Mouse (Mus musculus) layer of hippocampus, postnatal 36 days (tissue): ENCODE data around the gene Ypel3. TPM values are rescaled to one million over a fixed set of nuclear protein-coding genes. Genes with fewer than 3 reads are reported as not detected.
"Not testable (repeated sequence)": the region's sequence is repeated elsewhere in the genome, so short reads cannot be mapped to it uniquely, and the experiment has no call there.

Experiments used
- DNase-seq, 2 experiments: peaks; one replicate each; pipeline ENCODE4 v3.0.0; 2022
- total RNA-seq, 2 experiments: library from RNA; stranded (reverse); gene quantifications; 2 replicates each; pipeline ENCODE4 v1.2.3; 2021

The Ypel3 gene
- 100 to 1,000 TPM; 278 to 291 TPM for total RNA-seq

DNA sequence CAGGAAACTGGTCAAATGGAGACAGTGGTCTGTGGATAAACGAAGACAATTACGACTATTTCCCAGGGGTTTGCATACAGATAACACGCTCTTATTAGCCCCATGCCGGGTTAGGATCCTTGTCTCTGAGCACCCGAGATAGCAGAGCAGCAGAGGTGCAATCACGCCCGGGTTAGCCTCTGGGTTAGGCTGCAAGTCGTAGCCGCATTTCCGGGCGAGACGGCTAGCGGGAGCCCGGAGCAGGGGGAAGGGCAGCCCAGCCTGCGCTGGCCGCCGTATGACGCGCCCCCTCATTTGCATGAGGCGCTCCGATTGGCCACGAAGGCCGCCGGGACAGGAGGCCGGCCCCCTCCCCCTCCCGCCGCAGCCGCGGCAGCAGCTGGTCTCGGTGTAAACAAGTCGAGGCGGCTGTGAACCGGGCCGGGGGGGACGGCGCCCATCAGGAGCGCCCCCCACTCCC lies at the start of gene Ypel3:
Gene Ypel3, plus strand, starts transcription at position 358 of the 460 bp plus-strand sequence.
- peak; percentile 95 for DNase-seq

DNA sequence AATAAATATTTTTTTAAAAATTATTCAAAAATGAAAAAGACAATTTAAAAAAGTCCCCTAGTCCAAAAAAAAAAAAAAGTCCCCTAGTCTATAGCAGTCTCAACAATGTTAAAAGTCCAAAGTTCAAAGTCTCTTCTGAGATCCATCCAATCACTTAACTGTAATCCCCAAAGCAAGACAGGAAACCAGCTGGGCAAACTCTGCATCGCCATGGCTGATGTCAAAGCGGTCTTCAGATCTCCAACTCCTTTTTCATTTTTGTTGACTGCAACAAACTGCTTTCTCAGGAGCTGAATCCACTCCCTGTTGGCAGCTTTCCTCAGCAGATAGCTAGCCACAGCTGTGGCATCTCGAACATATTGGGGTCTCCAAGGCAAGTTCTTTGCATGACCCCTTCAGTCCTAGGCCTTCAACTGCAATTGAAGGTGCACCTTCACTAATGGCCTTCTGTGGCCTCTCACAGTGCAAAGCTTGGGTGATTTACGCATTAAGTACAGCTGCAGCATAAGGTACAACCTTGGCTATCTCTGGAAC lies 46.4 kb upstream of the Ypel3 start:
- not testable (repeated sequence) for DNase-seq

DNA sequence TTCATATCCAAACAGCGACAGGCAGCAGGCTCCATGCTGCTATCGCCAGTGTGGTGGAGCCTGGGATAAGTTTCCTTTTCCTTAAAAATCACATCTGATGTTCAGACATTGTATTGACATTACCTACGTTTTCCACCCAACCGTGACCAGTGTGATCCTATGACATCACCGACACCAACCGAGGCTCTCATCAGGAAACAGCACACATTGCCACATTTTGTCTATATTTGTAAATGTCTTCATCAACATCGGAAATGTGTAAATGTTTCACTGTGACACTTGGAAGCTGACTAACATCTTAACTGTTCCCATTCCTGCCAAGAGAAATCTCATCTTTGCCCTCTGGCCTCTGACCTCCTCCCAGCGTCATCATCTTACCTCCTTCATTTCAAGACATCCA lies 40.6 kb upstream of the Ypel3 start:
- DNase-seq = no peak

DNA sequence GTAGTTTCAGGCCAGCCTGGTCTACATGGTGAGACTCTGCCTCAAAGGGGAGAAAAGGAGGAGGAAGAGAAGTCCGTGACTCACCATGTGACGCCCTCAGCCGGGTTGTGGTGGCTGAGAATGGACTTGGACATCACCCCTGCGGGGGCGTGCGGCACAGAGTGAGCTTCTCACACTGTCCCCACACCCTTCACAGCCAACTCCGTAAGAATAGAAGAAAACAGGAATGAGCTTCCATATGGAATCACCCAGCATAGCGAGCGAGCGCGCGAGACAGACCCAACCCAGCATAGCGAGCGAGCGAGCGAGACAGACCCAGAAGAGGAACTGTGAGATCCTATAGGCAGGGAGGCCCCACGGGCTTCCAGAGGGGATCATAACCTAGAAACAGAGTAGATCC lies 37.2 kb upstream of the Ypel3 start:
- no peak for DNase-seq

DNA sequence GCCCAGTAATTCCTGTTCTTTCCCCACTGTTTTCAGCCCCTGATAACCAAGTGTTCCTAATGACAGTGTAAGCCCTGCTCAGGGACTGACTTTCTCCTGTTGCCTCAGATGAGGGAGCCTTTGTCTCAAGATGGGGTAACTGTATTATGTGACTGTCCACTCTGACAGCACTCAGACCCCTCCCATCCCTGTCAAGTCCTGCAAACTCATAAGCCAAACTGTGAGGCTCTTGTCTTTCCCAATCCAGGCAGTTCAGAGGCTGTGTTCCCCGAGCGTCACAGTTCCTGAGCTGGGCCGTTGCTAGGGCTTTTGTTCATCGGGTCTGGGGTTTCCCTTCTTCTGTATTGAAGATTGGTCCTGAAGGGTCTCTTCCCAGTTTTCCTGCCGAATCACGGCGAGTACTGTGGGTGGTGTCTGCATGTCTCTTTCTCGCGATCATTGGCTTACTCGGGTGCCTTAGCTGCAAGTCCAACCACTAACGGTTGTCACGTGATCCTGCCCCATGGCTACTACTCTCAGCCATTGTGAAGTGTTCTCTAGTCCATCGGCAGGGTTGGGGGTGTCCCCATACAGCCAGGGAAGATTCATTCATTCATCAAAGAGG lies 36.5 kb upstream of the Ypel3 start:
- DNase-seq = no peak

DNA sequence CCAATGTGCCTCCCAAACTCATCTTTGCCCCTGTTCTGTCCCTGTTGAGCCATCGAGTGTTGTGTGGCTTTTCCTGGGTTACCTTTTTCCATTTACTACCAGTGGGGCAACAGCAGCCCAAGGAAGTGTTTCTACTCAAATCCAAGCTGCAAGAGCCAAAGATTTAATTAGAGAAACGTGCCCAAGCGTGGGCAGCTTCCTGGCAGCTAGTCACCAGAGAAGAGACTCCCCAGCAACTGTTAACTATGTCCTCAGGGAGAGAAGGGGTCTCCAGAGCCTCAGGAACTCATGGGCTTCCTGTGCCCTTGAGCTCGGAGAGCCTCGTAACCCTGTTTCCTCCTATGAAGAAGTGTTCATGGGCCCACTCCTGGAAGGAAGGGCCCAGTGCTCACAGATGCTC lies 35.8 kb upstream of the Ypel3 start:
- no peak for DNase-seq

DNA sequence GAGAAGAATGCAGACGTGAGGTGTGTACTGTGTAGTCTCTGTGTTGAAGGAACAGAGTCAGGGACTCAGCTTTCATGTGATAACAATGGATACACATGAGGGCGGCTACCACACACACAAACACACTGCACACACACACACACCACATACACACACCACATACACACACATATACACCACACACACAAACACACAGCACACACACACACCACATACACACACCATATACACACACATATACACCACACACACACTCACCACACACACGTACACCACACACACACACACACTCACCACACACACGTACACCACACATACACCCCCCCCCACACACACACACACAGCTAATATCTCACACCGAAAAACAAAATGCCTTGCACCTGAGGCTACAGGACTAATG lies 35.3 kb upstream of the Ypel3 start:
- DNase-seq = no peak

DNA sequence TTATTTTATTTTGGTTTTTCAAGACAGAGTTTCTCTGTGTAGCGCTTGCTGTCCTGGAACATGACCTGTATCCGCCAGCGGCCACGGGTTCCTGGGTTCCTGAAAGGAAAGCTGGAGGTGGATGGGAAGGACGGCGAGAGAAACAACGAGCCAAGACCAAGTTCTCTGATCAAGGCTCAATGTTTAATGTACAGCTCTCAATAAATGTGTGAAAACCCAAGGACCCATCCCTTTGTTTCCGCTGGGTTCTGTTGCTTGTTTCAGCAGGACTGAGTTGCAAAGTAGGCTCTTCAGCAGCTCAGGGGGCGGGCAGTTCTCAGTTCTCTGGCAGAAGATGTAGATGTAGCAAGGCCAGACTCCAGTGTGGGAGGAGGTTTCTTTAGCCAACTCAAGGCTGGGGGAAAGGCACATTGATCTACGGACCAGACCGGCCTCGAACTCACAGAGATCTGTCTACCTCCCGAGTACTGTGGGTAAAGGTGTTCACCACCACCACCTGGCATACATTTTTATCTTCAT lies 34.7 kb upstream of the Ypel3 start:
- no peak for DNase-seq

DNA sequence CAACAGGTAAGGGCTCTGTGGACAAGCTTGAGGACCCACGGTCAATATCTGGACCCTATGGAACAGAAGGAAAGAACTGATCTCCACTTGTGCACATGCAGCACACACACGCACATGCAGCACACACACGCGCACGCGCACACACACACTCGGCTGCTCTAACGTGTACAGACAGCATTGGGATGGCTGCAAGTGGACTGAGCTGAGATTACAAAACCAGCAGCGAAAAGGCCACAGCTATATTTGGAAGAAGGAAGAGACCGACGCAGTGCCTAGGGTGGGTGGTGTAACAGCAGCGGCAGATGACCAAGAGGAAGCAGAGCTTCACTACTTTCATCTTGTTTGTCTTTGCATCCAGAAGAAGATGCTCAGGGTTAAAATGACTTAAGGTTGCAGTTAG lies 30.7 kb upstream of the Ypel3 start:
- no peak for DNase-seq

DNA sequence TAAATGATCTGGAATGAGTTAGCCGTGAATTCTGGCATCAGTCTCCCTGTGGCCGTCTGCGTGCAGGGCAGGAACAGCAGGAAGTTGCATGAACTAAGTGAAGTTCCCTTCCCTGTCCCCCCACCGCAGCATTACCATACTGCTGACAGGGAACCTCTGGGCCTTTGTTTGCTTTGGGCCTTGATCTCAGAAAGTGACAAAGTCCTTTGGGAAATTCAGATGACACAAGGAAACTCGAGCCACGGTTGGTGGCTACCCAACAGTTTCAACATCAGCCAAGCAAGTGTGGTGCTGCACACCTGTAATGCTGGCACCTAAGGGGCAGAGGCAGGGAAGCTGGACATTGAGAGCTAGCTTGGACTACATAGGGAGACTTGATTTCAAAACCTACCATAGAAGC lies 30.0 kb upstream of the Ypel3 start:
- no peak for DNase-seq

DNA sequence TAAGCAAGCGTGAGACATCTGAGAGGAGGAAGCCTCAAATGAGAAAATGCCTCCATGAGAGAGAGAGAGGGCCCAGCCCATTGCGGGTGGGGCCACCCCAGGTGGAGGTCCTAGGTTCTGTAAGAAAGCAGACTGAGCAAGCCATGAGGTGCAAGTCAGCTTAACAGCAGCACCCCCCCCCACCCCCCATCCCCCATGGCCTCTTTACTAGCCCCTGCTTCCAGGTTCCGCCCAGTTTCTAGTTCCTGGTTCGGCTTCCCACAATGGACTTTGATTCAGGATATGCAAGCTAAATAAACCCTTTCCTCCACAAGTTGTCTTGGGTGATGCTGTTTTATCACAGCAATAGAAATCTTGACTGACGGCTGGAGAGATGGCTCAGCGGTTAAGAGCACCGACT lies 27.9 kb upstream of the Ypel3 start:
- DNase-seq = no peak

DNA sequence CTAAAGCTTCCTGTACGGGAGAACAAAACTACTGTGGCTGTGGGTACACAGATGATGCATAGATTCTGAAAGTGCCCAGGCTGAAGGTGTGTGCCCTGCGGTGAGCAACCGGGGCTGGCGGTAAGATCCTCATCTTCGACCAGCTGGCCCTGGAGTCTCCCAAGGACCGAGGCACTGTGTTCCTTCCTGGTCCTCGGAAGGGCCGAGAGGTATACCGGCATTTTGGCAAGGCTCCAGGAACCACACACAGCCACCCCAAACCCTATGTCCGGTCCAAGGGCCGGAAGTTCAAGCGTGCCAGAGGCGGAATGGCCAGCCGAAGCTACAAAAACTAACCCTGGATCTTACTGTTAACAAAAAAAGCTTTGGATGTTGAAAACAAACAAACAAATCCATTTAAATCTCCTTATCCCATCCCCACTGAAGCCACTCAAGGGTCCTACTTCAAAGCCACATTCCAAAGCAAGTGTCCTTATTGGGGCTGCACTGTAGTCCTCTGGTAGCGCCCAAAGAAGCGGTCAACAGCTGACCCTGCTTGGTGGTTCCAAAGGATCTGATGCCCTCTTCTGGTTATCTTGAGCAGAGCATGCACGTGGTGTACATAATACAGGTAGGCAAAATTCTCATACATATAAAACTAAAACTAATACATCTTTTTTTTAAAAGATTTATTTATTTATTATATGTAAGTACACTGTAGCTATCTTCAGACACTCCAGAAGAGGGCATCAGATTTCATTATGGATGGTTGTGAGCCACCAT lies 27.0 kb upstream of the Ypel3 start:
- DNase-seq = no peak

DNA sequence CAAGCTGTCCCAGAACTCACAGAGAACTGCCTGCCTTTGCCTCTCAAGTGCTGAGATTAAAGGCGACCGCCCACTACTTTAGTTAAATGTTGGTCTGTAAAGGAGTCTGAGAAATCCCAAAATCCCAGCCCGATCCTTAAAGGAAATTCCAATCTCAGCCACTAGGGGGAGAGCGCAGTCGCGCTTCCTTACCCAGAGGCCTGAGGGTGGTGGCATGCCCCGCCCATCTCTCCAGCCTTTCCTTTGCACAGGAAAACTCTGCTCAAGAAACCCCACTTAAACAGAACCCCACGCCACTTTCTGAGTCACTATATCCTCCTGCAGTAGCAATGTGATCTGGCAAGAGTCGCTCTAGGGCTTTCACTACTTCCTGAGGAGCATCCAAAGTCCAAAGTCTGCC lies 21.9 kb upstream of the Ypel3 start:
- DNase-seq = peak; percentile 47 to 73

DNA sequence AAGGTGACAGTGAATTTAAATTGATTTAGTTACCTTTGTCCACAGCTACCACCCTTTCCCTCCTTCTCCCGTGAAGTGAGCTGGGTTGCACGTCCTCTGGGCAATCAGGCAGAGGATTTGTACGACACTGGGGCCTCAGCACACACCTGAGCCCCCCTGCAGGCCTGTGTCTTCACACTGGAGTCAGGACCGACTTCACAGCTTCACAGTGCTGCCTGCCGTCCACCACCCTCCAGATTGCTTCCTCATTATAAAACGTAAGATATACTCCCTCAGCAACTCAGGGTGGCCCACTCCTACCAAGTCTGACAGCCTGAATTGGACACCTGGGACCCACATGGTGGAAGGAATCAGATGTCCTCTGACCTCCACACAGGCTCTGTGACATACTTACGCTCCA lies 18.2 kb upstream of the Ypel3 start:
- no peak for DNase-seq

DNA sequence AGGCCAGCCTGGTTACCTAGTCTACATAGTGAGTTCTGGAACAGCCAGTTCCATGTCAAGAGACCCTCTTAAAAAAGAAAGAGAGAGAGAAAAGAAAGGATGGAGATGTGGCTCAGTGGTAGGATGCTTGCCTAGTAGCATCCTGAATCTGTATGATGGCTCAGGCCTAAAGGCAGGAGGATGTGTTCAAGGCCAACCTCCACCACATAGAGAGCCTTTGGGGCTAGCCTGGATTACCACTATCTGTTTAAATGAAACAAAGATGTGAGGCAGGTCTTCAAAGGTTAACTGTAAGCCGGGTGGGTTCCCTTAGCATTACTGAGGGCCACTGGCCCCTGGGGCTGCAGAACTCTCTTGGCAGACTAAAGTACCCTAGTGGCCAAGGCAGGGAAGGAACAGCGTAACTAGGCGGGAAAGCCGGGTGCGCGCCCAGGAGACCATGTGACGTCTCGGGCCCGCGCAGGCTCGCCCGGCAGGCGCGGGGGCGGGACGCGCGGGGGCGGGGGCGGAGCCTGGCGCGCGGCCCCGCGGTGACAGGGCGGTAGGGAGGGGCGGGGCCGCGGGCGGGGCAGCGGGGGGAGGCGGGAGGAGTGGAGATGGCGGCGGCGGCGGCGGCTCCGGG lies 17.6 kb upstream of the Ypel3 start, which contains the start of gene Mapk3:
Gene Mapk3, plus strand, starts transcription at position 552 of the 622 bp plus-strand sequence.
- DNase-seq = peak; percentile 83 to 84

DNA sequence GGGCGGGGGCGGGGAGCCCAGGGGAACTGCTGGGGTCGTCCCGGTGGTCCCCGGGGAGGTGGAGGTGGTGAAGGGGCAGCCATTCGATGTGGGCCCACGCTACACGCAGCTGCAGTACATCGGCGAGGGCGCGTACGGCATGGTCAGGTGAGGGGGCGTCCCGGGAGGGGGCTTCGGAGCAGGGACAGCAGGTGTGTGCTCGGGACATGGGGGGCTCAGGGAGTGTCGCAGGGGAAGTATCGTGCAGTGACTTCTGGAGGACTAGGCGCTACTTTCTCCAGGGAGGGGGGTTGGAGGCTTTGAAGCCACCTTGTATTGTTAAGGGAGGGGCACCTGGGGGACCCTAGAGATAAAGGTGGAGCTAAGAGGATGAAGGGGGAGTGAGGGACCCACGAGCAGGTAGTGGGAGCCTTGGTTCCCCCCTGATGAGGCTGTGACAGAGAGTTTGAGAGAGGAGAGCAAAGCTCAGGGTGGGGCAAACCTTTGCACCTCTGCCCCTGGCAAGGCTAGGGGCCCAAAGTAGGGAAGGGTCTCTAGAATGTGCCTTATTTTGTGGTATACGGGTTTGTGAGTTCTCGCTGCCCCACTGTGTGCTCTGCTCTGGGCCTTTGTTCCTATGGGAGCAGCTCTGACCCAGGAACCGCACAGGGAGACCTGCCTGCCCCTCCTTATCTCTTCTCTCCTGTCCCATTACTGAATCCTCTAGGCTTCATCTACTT lies 16.9 kb upstream of the Ypel3 start:
- DNase-seq = no peak

DNA sequence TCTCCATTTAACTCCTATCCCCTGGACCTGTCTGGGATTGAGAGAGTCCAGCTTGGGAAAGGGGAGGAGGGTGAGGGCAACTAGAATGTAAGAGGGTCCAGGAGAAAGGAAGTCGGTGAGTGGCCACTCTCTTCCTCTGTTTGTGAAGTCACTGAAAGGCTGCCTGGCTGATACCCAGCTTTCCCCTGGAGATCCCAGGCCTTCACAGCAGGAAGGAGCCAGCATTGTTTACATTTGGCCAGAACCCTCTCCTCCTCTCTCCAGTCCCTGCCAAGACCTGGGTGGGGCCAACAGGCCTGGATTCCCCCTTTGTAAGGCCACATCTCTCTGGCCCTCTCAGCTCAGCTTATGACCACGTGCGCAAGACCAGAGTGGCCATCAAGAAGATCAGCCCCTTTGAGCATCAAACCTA lies 16.4 kb upstream of the Ypel3 start:
- DNase-seq = peak in 1 of 2 experiments; percentile 32

DNA sequence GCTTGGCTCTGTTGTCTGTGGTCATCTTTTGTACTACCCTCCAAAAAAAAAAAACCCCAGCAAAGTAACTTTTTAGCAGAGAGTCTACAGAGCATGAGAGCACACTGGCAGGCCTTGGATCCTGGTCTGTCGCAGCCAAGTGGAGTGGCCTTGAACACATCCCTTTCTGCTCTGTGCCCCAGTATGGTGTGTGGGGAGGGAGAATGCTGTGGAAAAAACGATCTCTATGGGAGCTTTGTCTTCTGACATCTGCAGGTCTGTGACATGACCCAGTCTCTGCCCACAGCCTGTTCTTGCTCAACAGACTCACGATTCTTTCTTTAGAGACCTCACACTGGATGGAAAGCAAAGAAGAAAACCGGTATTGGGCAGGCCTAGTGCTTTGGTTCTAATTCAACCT lies 15.8 kb upstream of the Ypel3 start:
- DNase-seq = no peak

DNA sequence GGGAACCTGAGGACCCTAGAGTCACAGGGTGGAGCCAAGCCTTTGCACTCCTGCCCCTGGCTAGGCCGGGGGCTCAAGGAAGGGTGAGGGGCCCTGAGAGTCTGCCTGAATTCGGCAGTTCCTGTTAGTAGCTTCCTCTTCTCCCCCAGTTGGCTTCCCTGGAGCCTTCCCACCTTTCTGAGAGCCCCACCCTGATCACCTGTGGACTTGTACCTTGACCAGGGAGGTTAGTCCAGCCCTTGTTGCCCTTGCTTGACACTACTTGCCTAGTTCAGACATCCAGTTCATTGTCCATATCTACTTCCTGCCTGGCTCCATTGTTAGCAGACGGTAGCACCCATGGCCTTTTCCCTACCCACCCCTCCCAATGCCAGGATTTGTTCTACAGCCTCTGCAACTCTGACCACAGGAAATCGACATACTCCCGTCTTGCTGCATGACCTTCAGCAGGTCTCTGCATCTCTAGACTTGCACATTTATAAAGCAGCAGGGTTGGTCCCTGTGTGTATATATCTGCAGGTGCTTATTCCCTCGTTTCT lies 15.2 kb upstream of the Ypel3 start:
- no peak for DNase-seq

DNA sequence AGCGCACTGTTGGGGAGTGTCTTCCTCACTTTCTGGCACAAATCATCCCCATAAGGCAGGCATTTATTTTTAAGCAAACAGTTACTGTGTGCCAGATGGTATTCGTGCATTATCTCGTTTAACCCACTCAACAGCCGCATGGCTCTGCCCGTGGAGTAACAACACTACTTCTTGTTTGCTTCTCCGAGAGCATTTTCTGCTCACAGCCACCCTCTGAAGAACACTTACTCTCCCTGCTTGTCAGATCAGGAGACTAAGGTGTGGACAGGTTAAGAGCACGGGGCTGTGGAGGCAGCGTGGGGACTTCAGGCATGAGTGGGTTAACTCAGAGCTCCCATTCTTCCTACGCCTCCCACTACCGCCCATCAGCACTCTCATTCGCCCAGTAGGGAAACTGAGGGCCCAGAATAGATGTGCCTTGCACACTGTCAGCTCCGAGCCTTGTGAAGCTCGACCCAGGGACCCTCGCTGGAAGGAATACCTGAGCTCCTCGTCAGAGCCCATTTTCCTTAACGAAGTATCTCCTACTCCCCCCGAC lies 14.2 kb upstream of the Ypel3 start:
- DNase-seq = peak; percentile 65 to 68

DNA sequence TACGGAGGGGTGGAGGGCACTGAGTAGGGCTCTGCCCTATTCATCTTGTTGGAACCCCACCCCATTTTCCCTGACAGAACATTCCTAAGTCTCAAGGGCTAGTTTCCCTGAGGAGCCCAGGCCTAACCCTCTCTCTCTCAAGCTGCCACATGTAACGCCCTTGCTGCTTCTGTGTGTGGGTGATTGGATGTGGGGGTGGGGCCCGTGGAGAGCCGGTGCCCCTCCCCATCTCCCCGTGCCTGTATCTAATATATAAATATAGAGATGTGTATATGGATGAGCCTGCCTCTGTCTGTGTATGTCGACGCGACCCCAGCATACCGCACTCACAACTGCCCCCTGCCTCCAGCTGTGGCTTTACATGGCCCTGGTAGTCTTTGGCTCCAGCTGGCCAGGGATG lies 11.2 kb upstream of the Ypel3 start:
- no peak for DNase-seq

DNA sequence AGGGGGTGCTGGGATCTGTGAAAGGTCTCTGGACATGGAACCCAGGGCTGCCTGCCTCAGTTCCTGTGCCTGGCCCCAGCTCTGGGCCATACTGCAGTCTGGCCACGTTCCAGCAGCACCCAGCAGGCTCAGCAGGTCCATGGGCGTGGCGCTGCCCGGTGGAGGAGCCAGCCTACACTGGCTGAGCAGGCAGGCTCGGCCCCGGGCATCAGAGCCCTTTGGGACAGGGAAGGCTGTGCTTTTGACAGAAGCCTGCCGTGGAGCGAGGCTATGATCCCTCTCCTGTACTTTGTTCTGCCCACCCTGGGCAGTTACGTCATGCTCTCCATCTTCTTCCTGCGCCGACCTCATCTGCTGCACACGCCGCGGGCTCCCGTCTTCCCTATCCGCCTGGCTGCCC lies 10.6 kb upstream of the Ypel3 start, which contains the start of gene Gdpd3:
Gene Gdpd3, plus strand, starts transcription at position 134 of the 400 bp plus-strand sequence.
- no peak for DNase-seq
